Mouse (Mus musculus) embryonic fibroblast, embryonic 13.5 days (primary cell): ENCODE data around the gene Map2k4. TPM values are rescaled to one million over a fixed set of nuclear protein-coding genes. Genes with fewer than 3 reads are reported as not detected.

Experiments
- H3K27ac ChIP-seq: 2 replicates; pipeline ENCODE4 v1.5.1; 2012; ENCODE audit warnings: low read length, control low read depth, inconsistent platforms; ENCODE audit not compliant: insufficient read depth
- H3K4me1 ChIP-seq: 2 replicates; pipeline ENCODE4 v1.6.1; 2011; ENCODE audit warnings: low read length; ENCODE audit not compliant: control insufficient read depth, insufficient read depth
- H3K4me3 ChIP-seq: 2 replicates; pipeline ENCODE4 v1.5.1; 2011; ENCODE audit warnings: mild to moderate bottlenecking, control low read depth, low read length; ENCODE audit not compliant: insufficient read depth
- CTCF ChIP-seq: IDR thresholded peaks from 2 replicates; pipeline ENCODE4 v1.5.1; 2011; ENCODE audit warnings: mild to moderate bottlenecking, control low read depth, low read length, moderate library complexity, borderline replicate concordance; ENCODE audit not compliant: insufficient read depth
- POLR2A ChIP-seq: IDR thresholded peaks from 2 replicates; pipeline ENCODE4 v1.6.1; 2011; ENCODE audit warnings: low read depth, mild to moderate bottlenecking, control low read depth, low read length, moderate library complexity
- polyA plus RNA-seq: library from polyadenylated mRNA; stranded (reverse); fragments of >200 nt; gene quantifications from 2 replicates; pipeline ENCODE4 v1.2.4, GENCODE M21; 2011; ENCODE audit warnings: low read depth; ENCODE audit not compliant: missing spikeins, insufficient read length

Gene Map2k4
- polyA plus RNA-seq: 60.0 and 65.2 TPM in 2 replicates

GRCm38 (mm10) chr11:65788154-65788553, at the start of gene Map2k4:
TSS of gene Map2k4 (minus strand) at chr11:65788297.
- peak within 1 kb of the TSS; percentile 75 for H3K4me3 ChIP-seq
- TF ChIP-seq POLR2A: peak; percentile 77
- no peak for TF ChIP-seq CTCF
- H3K27ac ChIP-seq: no peak within 1 kb of the TSS
- peaks cover 8% of the 10 kb centered on the region for H3K4me1 ChIP-seq

GRCm38 (mm10) chr11:65824556-65824955, 36.5 kb upstream of the Map2k4 start:
- no peaks in the 10 kb centered on the region for H3K4me1 ChIP-seq
- H3K27ac ChIP-seq: no peak overlapping the region
- H3K4me3 ChIP-seq: no peak overlapping the region
- TF ChIP-seq CTCF (no peak), POLR2A (no peak)

GRCm38 (mm10) chr11:65820877-65821276, 32.8 kb upstream of the Map2k4 start:
- H3K4me1 ChIP-seq: peaks cover 3% of the 10 kb centered on the region; the same call in 1 of the 2 replicates
- no peak overlapping the region for H3K4me3 ChIP-seq
- no peak overlapping the region for H3K27ac ChIP-seq
- TF ChIP-seq POLR2A (no peak), CTCF (peak; percentile 89; the same call in 1 of the 2 replicates)

DNA sequence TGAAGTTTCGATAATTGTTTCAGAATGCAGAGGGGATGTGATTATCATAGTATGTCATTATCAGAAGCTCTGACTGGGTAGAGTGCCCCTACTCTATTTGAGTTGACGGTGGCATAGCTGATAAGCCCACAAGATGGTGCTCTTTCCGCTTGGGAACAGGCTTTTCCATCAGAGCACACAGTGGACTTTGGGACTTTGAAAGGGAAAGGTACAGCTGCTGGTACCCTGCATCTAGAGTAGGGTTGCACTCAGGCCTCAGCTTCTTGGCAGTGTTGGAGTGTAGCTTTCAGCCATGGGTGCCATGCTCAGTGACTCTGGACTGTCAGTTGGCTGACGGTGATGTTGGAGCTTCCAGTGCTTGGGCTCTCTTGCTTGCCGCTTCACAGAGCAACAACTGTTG, 32.2 kb upstream of the Map2k4 start:
- no peak overlapping the region for H3K27ac ChIP-seq
- peaks cover 3% of the 10 kb centered on the region; the same call in 1 of the 2 replicates for H3K4me1 ChIP-seq
- no peak overlapping the region for H3K4me3 ChIP-seq
- peak; percentile 5; the same call in 1 of the 2 replicates for TF ChIP-seq CTCF
- no peak for TF ChIP-seq POLR2A

DNA sequence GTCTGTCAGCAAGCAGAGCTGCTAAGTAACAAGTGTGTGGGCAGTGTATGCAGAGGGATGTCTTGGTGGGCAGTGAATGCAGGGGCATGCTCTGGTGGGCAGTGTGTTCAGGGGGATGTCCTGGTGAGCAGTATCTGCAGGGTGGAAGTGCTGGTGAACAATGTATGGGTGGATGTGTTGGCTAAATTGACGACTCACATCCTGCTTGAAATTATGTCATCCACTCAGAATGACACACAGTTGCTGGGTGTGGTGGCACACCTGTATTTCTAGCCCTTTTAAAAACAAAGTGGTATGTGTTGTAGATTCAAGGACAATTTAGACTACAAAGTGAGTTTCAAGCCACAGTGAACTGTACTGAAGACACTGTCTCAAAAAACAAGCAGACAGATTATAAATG, 30.1 kb upstream of the Map2k4 start:
- TF ChIP-seq CTCF (no peak), POLR2A (no peak)
- no peak overlapping the region for H3K27ac ChIP-seq
- H3K4me3 ChIP-seq: no peak overlapping the region
- H3K4me1 ChIP-seq: peaks cover 3% of the 10 kb centered on the region; the same call in 1 of the 2 replicates

DNA sequence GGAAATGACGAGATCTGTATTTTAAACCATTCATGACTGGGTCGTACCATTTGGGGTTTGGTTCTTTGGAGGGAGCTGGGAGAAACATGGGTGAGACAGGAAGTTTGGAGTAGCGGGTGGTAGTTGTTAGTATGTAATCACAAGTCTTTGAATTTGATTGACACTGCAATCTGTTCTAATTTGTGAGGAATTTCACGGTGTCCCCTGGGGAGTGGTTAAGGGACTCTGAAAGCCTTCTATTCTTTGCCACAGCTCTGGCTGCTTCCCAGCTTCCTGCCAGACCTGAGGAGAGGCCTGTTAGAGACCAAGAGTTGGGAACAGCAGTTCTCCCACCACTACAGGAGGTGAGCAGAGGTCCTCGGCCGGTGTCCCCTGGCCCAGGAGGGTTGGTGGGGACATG, 28.1 kb upstream of the Map2k4 start:
- Histone ChIP-seq H3K27ac (no peak overlapping the region), H3K4me1 (peaks cover 6% of the 10 kb centered on the region), H3K4me3 (no peak overlapping the region)
- no peak for TF ChIP-seq CTCF
- TF ChIP-seq POLR2A: no peak

DNA sequence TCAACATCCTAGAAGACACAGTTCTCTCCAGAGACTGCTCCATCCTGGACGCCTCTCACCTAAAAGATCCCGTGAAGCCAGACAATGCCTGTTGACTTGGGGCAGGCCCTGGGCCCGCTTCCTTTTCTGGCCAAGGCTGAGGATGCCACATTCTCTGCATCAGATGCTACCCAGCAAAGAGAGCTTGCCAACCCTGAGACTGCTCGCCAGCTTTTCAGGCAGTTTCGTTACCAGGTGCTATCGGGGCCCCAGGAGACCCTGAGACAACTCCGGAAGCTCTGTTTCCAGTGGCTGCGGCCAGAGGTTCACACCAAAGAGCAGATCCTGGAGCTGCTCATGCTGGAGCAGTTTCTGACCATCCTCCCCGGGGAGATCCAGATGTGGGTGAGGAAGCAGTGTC, 26.3 kb upstream of the Map2k4 start:
- Histone ChIP-seq H3K27ac (no peak overlapping the region), H3K4me1 (peaks cover 6% of the 10 kb centered on the region), H3K4me3 (no peak overlapping the region)
- TF ChIP-seq CTCF: no peak
- TF ChIP-seq POLR2A: no peak

DNA sequence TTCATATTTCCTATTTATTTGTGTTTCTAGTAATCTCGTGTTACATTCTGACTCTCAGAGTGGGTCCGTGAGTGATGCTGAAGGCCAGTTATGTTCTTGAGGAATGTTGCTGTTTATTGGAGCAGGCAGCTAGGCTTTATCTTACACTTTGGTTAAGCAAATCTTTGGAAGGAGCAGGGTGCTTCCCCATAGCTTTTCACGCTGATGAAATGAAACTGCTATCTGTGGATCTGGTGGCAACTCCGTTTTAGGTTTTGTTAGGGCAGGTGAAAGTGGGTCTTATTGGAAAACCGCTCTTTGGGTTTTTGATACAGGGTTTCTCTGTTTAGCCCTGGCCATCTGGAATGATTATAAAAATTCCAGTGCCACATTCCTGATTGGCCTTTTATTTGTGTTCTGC, 24.0 kb upstream of the Map2k4 start:
- no peak overlapping the region for H3K4me3 ChIP-seq
- TF ChIP-seq POLR2A (no peak), CTCF (no peak)
- H3K4me1 ChIP-seq: peaks cover 3% of the 10 kb centered on the region; the same call in 1 of the 2 replicates
- H3K27ac ChIP-seq: no peak overlapping the region

DNA sequence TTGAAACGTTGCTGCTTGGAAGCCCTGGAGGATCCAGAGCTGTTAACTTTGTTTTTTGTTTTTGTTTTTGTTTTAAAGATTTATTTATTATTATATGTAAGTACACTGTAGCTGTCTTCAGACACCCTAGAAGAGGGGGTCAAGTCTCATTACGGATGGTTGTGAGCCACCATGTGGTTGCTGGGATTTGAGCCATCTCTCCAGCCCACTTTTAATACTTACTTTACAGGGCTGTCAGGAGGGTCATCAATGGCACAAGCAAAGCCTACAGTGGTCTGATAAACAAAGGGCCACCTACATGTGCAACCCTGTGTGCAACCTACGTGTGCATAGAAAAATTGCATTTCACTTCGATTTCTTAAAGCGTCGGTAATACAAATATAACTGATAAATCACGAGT, 19.5 kb upstream of the Map2k4 start:
- TF ChIP-seq CTCF: no peak
- Histone ChIP-seq H3K27ac (no peak overlapping the region), H3K4me3 (peak overlapping the region; percentile 69), H3K4me1 (peaks cover 3% of the 10 kb centered on the region; the same call in 1 of the 2 replicates)

GRCm38 (mm10) chr11:65806909-65807504, 18.9 kb upstream of the Map2k4 start, which contains the start of gene Zkscan6:
TSS of gene Zkscan6 (plus strand) at chr11:65807175.
- Histone ChIP-seq H3K4me3 (peak within 1 kb of the TSS; percentile 69), H3K27ac (peak within 1 kb of the TSS; percentile 42; the same call in 1 of the 2 replicates), H3K4me1 (peaks cover 3% of the 10 kb centered on the region; the same call in 1 of the 2 replicates)
- TF ChIP-seq CTCF (no peak), POLR2A (peak; percentile 63)

DNA sequence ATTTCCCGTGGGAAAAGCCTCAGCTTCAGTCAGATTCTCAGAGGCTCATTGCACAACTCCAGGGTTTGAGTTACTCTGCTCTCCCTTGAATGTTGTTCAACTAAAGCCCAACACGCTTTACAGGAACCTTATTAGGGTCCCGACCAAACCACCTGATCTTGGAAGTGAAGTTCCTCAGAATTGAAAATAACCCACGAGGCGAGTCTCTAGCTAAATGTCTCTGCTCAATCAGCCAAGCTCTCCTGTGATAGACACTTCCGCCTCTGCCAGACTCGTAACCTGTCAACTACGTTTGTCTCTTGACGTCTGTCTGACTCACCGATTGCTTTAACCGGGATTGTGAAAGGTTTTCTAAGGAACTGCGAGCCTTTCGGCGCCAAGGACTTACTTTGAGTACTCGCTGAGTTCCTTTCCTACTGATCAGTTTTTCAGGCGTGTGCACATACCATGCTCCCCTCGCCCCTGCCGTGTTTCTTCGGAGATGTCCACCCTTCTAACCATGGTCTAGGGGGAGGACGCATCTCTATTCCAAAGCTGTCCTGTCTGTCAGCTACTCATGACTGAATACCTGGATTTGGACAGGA, 18.3 kb upstream of the Map2k4 start:
- no peak for TF ChIP-seq POLR2A
- no peak for TF ChIP-seq CTCF
- H3K27ac ChIP-seq: peak overlapping the region; percentile 28; the same call in 1 of the 2 replicates
- peak overlapping the region; percentile 68 for H3K4me3 ChIP-seq
- no peaks in the 10 kb centered on the region for H3K4me1 ChIP-seq
